Mouse (Mus musculus) heart, embryonic 12.5 days (tissue): Measurements from ENCODE around the gene Trim28. TPM values are rescaled to one million over a fixed set of nuclear protein-coding genes. Genes with fewer than 3 reads are reported as not detected.

Experiments
- ATAC-seq: fragments of 200-750 bp; cut with Nextera tagmentation; 2 replicates; pipeline ENCODE4 v1.8.0; 2017; ENCODE audit warnings: moderate TSS enrichment, moderate library complexity; ENCODE audit not compliant: insufficient number of reproducible peaks, low FRiP score
- H3K27ac ChIP-seq: fragments of 300-500 bp; sonication (generic); 2 replicates; pipeline ENCODE4 v1.5.1; 2016; ENCODE audit warnings: mild to moderate bottlenecking, moderate library complexity; ENCODE audit not compliant: poor library complexity, severe bottlenecking
- H3K27me3 ChIP-seq: fragments of 300-500 bp; sonication (generic); replicated peaks from 2 replicates; pipeline ENCODE4 v1.6.1; 2016; ENCODE audit warnings: mild to moderate bottlenecking, moderate library complexity
- H3K36me3 ChIP-seq: fragments of 300-500 bp; sonication (generic); 2 replicates; pipeline ENCODE4 v1.6.1; 2016; ENCODE audit warnings: mild to moderate bottlenecking, moderate library complexity
- H3K4me1 ChIP-seq: fragments of 300-500 bp; sonication (generic); replicated peaks from 2 replicates; pipeline ENCODE4 v1.6.1; 2016; ENCODE audit warnings: mild to moderate bottlenecking
- H3K4me2 ChIP-seq: fragments of 300-500 bp; sonication (generic); 2 replicates; pipeline ENCODE4 v1.6.1; 2016; ENCODE audit warnings: mild to moderate bottlenecking, moderate library complexity
- H3K4me3 ChIP-seq: fragments of 300-500 bp; sonication (generic); 2 replicates; pipeline ENCODE4 v1.5.1; 2016; ENCODE audit warnings: mild to moderate bottlenecking
- H3K9ac ChIP-seq: fragments of 300-500 bp; sonication (generic); 2 replicates; pipeline ENCODE4 v1.6.1; 2016; ENCODE audit warnings: mild to moderate bottlenecking, moderate library complexity
- H3K9me3 ChIP-seq: fragments of 300-500 bp; sonication (generic); replicated peaks from 2 replicates; pipeline ENCODE4 v1.6.1; 2016; ENCODE audit warnings: mild to moderate bottlenecking, moderate library complexity
- WGBS: fragments of 180-500 bp; shearing (Covaris S2); methylation state at CpG from one replicate; pipeline ENCODE4 v1.1.7; 2016; 5-methylcytosine and 5-hydroxymethylcytosine counted together
- polyA plus RNA-seq: library from polyadenylated mRNA; unstranded; fragments of >200 nt; fragmentation: Nextera tagmentation; extraction: Ambion mirVana; gene quantifications from 2 replicates; pipeline ENCODE4 v1.2.1, GENCODE M21; 2016

Trim28 gene
- polyA plus RNA-seq, 1 experiment from 2014 or later = 228 TPM

GRCm38 (mm10) chr7:12978931-12979722 lies 19.8 kb upstream of the Trim28 start:
- Histone ChIP-seq H3K9ac (peak overlapping the region; percentile 69; the same call in 1 of the 2 replicates), H3K4me2 (peak overlapping the region; percentile 67), H3K27me3 (no peaks in the 10 kb centered on the region), H3K27ac (peak overlapping the region; percentile 93; the same call in 1 of the 2 replicates), H3K9me3 (no peaks in the 10 kb centered on the region), H3K4me3 (peak overlapping the region; percentile 74; the same call in 1 of the 2 replicates), H3K4me1 (peaks cover 13% of the 10 kb centered on the region), H3K36me3 (peaks cover 9% of the 10 kb centered on the region)
- WGBS = 74% methylated on average over 18 of the region's 18 CpGs
- no peak for ATAC-seq

GRCm38 (mm10) chr7:12979776-12980175 lies 19.1 kb upstream of the Trim28 start:
- no peak overlapping the region for H3K4me2 ChIP-seq
- H3K9me3 ChIP-seq = no peaks in the 10 kb centered on the region
- peaks cover 9% of the 10 kb centered on the region for H3K36me3 ChIP-seq
- ATAC-seq = no peak
- H3K4me3 ChIP-seq = no peak overlapping the region
- no peaks in the 10 kb centered on the region for H3K27me3 ChIP-seq
- H3K9ac ChIP-seq = no peak overlapping the region
- WGBS = 65% methylated on average over 6 of the region's 6 CpGs
- peaks cover 13% of the 10 kb centered on the region for H3K4me1 ChIP-seq
- H3K27ac ChIP-seq = no peak overlapping the region

- H3K4me3 ChIP-seq = no peak overlapping the region
- no peaks in the 10 kb centered on the region for H3K9me3 ChIP-seq
- no peak overlapping the region for H3K9ac ChIP-seq
- no peak overlapping the region for H3K4me2 ChIP-seq
- H3K27me3 ChIP-seq = no peaks in the 10 kb centered on the region
- H3K27ac ChIP-seq = no peak overlapping the region
- H3K36me3 ChIP-seq = peaks cover 9% of the 10 kb centered on the region
- ATAC-seq = no peak
- H3K4me1 ChIP-seq = peaks cover 13% of the 10 kb centered on the region
- 88% methylated on average over 7 of the region's 7 CpGs for WGBS
Measured at GRCm38 (mm10) chr7:12980291-12980690, 18.6 kb upstream of the Trim28 start.

GRCm38 (mm10) chr7:12985724-12986123 lies 13.2 kb upstream of the Trim28 start:
- Histone ChIP-seq H3K9me3 (no peaks in the 10 kb centered on the region), H3K4me3 (no peak overlapping the region), H3K9ac (no peak overlapping the region), H3K36me3 (peaks cover 9% of the 10 kb centered on the region), H3K27me3 (no peaks in the 10 kb centered on the region), H3K27ac (no peak overlapping the region), H3K4me1 (no peaks in the 10 kb centered on the region), H3K4me2 (no peak overlapping the region)
- no peak for ATAC-seq
- WGBS = 71% methylated on average over 1 of the region's 1 CpGs

GRCm38 (mm10) chr7:12986906-12987305 lies 12.0 kb upstream of the Trim28 start:
- Histone ChIP-seq H3K27ac (no peak overlapping the region), H3K9me3 (no peaks in the 10 kb centered on the region), H3K27me3 (no peaks in the 10 kb centered on the region), H3K4me1 (no peaks in the 10 kb centered on the region), H3K4me3 (no peak overlapping the region), H3K4me2 (no peak overlapping the region), H3K36me3 (peaks cover 9% of the 10 kb centered on the region), H3K9ac (no peak overlapping the region)
- no peak for ATAC-seq
- 81% methylated on average over 8 of the region's 8 CpGs for WGBS

GRCm38 (mm10) chr7:12987409-12988189 lies 11.3 kb upstream of the Trim28 start:
- 0 out of 2 replicates have a peak, but pooled peaks have one; percentile 43 for ATAC-seq
- H3K9me3 ChIP-seq = no peaks in the 10 kb centered on the region
- no peaks in the 10 kb centered on the region for H3K27me3 ChIP-seq
- H3K4me1 ChIP-seq = no peaks in the 10 kb centered on the region
- H3K4me2 ChIP-seq = no peak overlapping the region
- peaks cover 2% of the 10 kb centered on the region; the same call in 1 of the 2 replicates for H3K36me3 ChIP-seq
- H3K27ac ChIP-seq = no peak overlapping the region
- WGBS = 66% methylated on average over 8 of the region's 8 CpGs
- no peak overlapping the region for H3K4me3 ChIP-seq
- no peak overlapping the region for H3K9ac ChIP-seq

GRCm38 (mm10) chr7:12992222-12992621 lies 6.7 kb upstream of the Trim28 start:
- H3K36me3 ChIP-seq = no peaks in the 10 kb centered on the region
- no peak for ATAC-seq
- WGBS = 2% methylated on average over 3 of the region's 3 CpGs
- H3K27me3 ChIP-seq = no peaks in the 10 kb centered on the region
- H3K9me3 ChIP-seq = no peaks in the 10 kb centered on the region
- no peak overlapping the region for H3K4me2 ChIP-seq
- no peak overlapping the region for H3K4me3 ChIP-seq
- H3K9ac ChIP-seq = no peak overlapping the region
- no peaks in the 10 kb centered on the region for H3K4me1 ChIP-seq
- H3K27ac ChIP-seq = no peak overlapping the region

GRCm38 (mm10) chr7:12993148-12993547 lies 5.8 kb upstream of the Trim28 start:
- Histone ChIP-seq H3K27me3 (no peaks in the 10 kb centered on the region), H3K36me3 (no peaks in the 10 kb centered on the region), H3K4me2 (no peak overlapping the region), H3K4me3 (no peak overlapping the region), H3K9ac (no peak overlapping the region), H3K27ac (no peak overlapping the region), H3K4me1 (no peaks in the 10 kb centered on the region), H3K9me3 (no peaks in the 10 kb centered on the region)
- 80% methylated on average over 10 of the region's 10 CpGs for WGBS
- no peak for ATAC-seq

GRCm38 (mm10) chr7:12995862-12996261 lies 3.1 kb upstream of the Trim28 start:
- H3K4me3 ChIP-seq = no peak overlapping the region
- no peaks in the 10 kb centered on the region for H3K27me3 ChIP-seq
- H3K36me3 ChIP-seq = no peaks in the 10 kb centered on the region
- no peak for ATAC-seq
- H3K4me2 ChIP-seq = no peak overlapping the region
- no peak overlapping the region for H3K27ac ChIP-seq
- H3K9ac ChIP-seq = no peak overlapping the region
- no peaks in the 10 kb centered on the region for H3K4me1 ChIP-seq
- H3K9me3 ChIP-seq = no peaks in the 10 kb centered on the region

GRCm38 (mm10) chr7:12997230-12997629 lies 1.7 kb upstream of the Trim28 start:
- no peaks in the 10 kb centered on the region for H3K36me3 ChIP-seq
- no peak overlapping the region for H3K4me3 ChIP-seq
- no peak for ATAC-seq
- no peak overlapping the region for H3K9ac ChIP-seq
- WGBS = 59% methylated on average over 5 of the region's 5 CpGs
- H3K9me3 ChIP-seq = no peaks in the 10 kb centered on the region
- H3K4me2 ChIP-seq = no peak overlapping the region
- no peak overlapping the region for H3K27ac ChIP-seq
- no peaks in the 10 kb centered on the region for H3K4me1 ChIP-seq
- H3K27me3 ChIP-seq = no peaks in the 10 kb centered on the region

- H3K4me1 ChIP-seq = no peaks in the 10 kb centered on the region
- H3K4me2 ChIP-seq = no peak within 1 kb of the TSS
- no peaks in the 10 kb centered on the region for H3K36me3 ChIP-seq
- H3K9ac ChIP-seq = no peak within 1 kb of the TSS
- WGBS = 71% methylated on average over 5 of the region's 5 CpGs
- no peak within 1 kb of the TSS for H3K27ac ChIP-seq
- ATAC-seq = no peak
- H3K4me3 ChIP-seq = no peak within 1 kb of the TSS
- H3K27me3 ChIP-seq = no peaks in the 10 kb centered on the region
- no peaks in the 10 kb centered on the region for H3K9me3 ChIP-seq
Measured at GRCm38 (mm10) chr7:12998053-12998452, 861 bp upstream of the Trim28 start, which contains the start of gene Slc27a5. Gene Slc27a5 (minus strand): TSS chr7:12998192.
